Mouse (Mus musculus) skeletal muscle tissue, adult 2 months (tissue): Measurements from ENCODE around the gene Tmem274.

Source experiments
- DNase-seq: peaks from one replicate; pipeline ENCODE4 v3.0.0-alpha.2; 2012; ENCODE audit warnings: low read depth, low spot score

Tmem274 gene

DNA sequence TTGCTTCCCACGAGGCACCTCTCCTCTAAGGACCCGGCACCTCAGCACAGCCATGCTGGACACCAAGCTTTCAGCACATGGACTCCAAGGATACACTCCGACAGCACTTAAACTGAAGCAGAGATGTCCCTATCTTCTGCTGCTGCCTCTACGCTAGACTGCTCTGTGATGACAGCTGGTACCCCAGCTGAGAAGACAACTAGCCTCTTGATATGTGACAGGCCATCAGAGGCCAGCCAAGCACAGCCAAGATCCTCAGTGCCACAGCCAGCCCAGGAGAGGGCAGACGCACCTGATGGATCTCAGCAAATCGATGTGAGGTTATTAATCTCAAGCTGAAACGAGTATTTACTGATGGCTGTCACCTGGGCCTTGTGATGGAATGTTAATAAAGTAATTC is 2.1 kb upstream of the Tmem274 start:
- no peak for DNase-seq

GRCm38 (mm10) chr4:149484566-149484965 is 7.4 kb downstream of the Tmem274 start:
- peak; percentile 27 for DNase-seq

DNA sequence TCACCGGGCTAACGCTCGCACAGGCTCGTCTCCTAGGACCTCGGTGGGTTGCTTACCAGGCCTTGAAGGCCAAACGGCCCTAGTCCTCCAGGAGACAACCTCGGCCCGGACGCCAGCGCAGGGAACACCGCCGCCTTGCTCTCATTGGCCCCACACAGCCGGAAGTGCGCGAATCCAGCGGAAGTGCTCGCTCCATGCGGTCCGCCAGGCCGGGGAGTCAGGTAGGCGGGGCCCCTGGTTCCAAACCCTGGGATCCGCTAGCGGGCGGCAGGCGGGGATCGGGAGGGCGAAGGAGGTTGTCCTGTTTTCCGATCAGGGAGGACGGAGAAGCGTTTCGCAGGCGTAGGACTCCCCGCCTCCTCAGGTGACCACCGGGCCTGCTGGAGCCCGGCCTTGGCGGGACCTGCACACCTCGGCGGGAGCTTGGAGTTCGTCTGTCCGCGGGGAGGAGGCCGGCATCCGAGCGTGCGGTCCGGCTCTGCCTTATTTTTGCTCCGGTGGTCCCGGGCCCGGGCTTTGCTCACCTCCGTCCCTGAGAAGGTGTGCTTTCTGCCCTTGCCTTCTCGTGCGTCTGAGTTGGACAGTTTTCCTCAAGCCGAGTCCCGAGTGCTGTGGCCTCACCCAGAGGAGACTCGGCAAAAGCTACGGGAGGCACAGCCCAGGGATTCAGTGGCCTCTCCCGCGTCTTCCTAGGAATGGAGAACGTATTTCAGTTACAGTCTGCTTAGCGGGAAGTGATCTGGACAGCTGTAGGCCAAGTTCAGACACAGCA is 8.1 kb downstream of the Tmem274 start, which contains the start of the genes Nmnat1 and Lzic:
Nmnat1 (minus strand) TSS at position 150 of the 772 bp plus-strand sequence.
Lzic (plus strand) TSS at position 177 of the 772 bp plus-strand sequence.
- peak; percentile 86 for DNase-seq

GRCm38 (mm10) chr4:149485825-149486206 is 8.6 kb downstream of the Tmem274 start:
- DNase-seq: no peak

DNA sequence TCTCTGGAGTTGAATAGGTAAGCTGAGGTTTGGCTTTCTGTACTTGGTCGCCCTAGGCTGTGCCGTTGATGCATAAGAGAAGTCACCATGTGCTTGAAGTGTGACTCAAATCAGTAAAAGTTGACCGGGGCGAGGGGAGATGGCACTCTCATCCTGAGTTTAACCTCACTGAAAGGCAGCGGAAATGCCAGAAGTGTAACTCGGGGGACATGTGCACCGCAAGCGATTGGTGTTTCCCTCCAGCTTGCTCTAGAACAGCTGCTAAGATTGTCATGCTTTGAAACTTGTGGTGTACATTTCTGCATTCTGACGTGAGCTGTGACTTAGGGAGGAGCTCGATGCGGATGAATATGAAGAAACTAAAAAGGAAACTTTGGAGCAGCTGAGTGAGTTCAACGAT is 10.6 kb downstream of the Tmem274 start:
- no peak for DNase-seq

GRCm38 (mm10) chr4:149489415-149490240 is 12.4 kb downstream of the Tmem274 start:
- DNase-seq: no peak

DNA sequence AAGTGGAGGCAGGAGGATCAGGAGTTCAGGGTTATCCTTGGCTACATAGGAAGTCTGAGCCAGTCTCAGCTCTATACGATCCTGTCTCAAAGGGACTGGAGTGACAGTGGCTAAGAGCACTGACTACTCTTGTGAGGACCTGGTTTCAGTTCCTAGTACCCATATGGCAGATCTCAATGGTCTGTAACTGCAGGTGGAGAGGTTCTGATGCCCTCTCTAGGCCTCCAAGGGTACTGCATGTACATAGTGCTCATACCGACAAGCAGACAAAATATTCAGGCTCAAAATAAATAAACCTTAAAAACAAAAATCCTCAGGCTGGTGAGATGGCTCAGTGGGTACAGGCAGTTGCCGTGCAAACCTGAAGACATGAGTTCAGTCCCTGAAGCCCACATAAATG is 14.0 kb downstream of the Tmem274 start:
- DNase-seq: no peak

DNA sequence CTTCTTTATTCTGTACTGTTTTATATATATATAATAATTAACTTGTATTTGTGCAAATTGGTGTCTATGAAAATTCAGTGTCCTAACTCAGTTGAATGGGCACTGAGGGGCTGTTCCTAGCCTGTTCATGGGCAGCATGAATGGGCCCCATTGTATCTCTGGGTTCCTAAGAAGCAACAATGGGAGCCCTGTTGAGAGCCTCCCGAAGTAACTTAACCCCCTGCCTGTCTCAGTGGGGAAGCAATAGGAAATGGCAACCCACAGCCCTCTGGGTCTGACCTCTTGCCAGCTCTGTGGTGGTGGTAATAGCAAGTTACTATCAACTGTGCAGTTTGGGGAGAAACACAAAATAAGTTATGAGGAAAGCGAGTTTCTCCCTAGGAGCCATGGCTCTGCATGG is 19.4 kb downstream of the Tmem274 start:
- no peak for DNase-seq

DNA sequence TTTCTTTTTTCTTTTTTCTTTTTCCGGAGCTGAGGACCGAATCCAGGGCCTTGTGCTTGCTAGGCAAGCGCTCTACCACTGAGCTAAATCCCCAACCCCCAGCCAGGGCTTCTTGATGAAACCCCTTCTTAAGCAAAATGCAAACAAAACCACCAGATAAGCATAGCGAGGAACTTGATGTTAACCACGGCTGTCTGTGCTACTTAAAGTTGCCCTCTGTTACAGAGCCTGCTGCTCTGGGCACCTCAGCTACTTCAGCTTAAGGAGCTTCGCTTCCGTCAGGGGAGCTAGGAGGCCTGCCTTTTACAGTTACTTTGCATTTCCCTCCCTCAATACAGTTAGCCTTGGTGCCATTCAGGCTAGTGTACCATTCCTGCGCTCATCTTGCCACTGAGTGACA is 21.7 kb downstream of the Tmem274 start:
- DNase-seq: no peak

DNA sequence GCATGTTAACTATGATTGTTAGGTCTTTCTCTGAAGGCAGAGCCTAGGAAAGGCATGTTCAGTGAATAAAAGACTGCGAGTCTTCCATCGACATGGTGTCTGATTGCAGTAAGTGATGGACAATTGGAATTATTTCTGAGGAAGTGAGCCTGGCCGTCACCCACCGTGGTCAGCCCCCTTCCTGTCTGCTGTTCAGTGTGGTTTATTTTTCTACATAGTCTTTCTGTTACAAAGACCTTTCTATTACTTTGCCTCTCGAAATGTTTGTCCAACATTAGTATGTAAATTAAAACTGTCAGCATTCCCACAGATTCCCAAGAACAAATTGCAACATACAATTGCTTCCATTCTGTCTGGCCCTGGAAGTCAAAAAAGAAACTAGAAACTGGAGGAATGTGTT is 22.6 kb downstream of the Tmem274 start:
- no peak for DNase-seq

DNA sequence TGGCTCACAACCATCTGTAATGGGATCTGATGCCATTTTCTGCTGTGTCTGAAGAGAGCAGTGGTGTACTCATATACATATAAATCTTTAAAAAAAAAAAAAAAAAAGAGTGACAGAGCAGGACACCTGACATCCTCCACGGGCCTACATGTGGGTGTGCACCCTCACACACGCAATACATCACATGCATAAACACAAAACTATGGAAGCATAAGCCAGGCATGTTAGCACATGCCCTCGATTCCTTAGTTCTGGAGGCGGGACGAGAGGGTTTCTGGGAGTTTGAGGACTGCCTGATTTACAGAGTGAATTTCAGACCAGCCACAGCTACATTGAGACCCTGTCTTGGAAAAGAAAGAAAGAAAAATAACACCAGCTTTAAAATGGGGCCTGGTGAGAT is 27.2 kb downstream of the Tmem274 start:
- no peak for DNase-seq

DNA sequence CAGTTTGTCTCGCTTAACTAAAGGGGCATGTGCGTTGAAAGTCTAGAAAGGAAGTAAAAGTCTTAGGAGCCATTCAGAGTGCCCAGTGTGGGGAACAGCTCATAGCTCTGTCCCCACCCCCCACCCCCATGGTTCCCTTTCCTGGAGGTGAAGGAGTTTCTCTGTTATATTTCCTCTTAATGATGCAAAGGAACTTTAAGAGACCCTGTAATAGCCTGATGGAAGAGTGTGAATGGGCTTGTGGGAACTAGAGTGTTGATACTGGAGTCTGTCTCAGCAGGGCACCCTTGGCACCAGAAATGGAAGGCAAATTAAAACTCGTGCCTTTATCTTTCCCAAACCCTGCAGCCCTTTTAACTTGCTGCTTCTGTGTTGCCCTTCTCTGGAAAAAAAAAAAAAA is 27.7 kb downstream of the Tmem274 start:
- no peak for DNase-seq

DNA sequence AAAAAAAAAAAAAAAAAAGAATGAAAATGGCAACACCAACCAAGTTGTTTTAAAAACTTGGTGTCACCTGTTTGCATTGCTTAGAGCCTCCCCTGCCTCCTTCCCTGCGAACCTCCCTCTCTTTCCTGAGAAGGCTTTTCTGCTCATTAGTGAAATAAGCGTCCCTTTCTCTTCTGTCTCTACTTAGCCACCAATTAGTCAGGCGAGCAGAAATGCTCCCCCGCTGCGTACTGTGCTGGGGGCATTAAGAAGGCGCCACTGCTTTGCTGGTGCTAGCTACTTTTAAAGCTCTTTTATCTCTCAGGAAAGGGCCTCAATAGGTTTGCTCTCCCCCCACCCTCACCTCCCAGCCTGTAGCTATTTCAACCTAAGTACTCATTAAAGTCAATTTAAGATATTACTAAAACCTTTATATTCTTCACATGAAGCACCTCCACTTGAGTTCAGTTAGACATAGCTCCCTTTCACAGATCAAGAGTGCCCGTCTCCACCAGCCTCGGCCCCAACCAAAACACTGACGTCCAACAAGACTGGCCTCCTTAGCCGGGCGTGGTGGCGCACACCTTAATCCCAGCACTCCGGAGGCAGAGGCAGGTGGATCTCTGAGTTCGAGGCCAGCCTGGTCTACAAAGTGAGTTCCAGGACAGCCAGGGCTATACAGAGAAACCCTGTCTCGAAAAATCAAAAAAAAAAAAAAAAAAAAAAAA is 28.2 kb downstream of the Tmem274 start:
- no peak for DNase-seq

DNA sequence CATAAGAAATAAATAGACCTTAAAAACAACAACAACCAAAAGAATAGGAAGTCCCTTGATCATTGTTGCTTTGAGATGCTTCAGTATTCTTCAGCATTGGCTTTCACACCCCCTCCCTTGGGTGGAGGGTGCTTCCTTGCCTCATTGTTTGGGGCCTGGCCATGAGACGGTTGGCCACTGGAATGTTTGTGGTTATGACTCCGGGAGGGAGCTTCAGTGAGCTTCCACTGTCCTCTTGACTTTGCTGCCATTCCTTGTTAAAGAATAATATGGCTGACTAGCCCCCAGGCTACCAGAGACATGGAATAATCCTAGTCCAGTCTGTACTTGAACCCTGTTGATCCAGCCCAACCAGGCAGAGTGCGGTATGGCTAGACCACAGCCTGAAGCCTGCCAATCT is 29.7 kb downstream of the Tmem274 start:
- no peak for DNase-seq

- DNase-seq: no peak
Observed at GRCm38 (mm10) chr4:149511221-149511646, 34.1 kb downstream of the Tmem274 start.

- DNase-seq: no peak
Observed at GRCm38 (mm10) chr4:149512072-149512471, 34.9 kb downstream of the Tmem274 start.

- DNase-seq: no peak
Observed at GRCm38 (mm10) chr4:149515706-149516105, 38.5 kb downstream of the Tmem274 start.

GRCm38 (mm10) chr4:149517868-149518340 is 40.7 kb downstream of the Tmem274 start, which contains the start of gene Ctnnbip1:
TSS of gene Ctnnbip1 (plus strand) at chr4:149518236.
- DNase-seq: peak; percentile 95

- DNase-seq: no peak
Observed at GRCm38 (mm10) chr4:149518351-149519220, 41.4 kb downstream of the Tmem274 start.

- DNase-seq: peak; percentile 59
Observed at GRCm38 (mm10) chr4:149521258-149521657, 44.1 kb downstream of the Tmem274 start.

- no peak for DNase-seq
Observed at GRCm38 (mm10) chr4:149523961-149524360, 46.8 kb downstream of the Tmem274 start.
